Comparison of ENCODE assay signal across 21 mouse cellular contexts in the genomic region with DNA sequence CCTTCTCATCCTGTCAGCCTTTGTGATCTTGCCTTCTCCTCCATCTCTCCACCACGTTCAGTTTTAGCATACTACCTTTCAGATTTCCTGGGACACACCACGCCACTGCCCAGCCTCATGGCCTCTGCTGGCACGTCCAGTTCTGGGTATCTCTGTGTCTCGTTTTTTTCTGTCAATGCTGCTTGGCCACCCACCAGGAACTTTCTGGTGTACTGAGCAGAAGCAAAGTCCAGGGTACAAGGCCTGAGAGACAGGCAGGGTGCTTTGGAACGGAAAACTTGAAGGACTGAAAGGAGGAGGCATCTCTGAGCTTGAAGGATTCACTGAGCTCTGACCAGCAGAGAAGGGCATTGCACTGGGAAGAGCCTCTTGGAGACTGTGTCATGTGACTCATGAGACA. TPM values are rescaled to one million over a fixed set of nuclear protein-coding genes. Genes with fewer than 3 reads are reported as not detected.
DNase-seq lines count a peak whose midpoint lies in the region; ATAC-seq and TF ChIP-seq lines count a peak whose summit lies in the region.
"Had no signal": no experiment of that assay in that cellular context is flagged by ENCODE, and none has a peak within 500 bp of the region (broad histone marks: within the 10 kb centered on the region; RNA-seq: fewer than 3 reads in every experiment).

No protein-coding gene starts in this region.

- 50% methylated on average over 5 of the region's 5 CpGs for WGBS in kidney, adult 2 months
- WGBS in kidney, embryonic 15.5 days: 75% methylated on average over 5 of the region's 5 CpGs

- ATAC-seq in kidney, embryonic 15.5 days (replicated peaks; ENCODE audit: low FRiP score): no peak
- ATAC-seq: forebrain, embryonic 16.5 days; hindbrain, embryonic 16.5 days; inflammation-experienced regulatory T-cells, adult 6 months had no signal

- DNase-seq in cerebellum, adult 9-11 months: peak; percentile 40
- no peak for DNase-seq in cerebellum, postnatal 36 days
- peak; percentile 86 for DNase-seq in kidney, adult 2 months
- DNase-seq in kidney, postnatal 14 days: peak; percentile 33
- peak; percentile 69 to 74 for DNase-seq in kidney, postnatal 36 days
- DNase-seq in left cerebral cortex, postnatal 36 days (ENCODE audit: low spot score in 2 of 2): no peak
- DNase-seq: adrenal gland, adult 2 months; adrenal gland, postnatal 25 days; cerebellum, postnatal 25 days; gastrocnemius, adult 2 months; gastrocnemius, postnatal 25 days; heart, postnatal 4 days had no signal

- no peaks in the 10 kb centered on the region for H3K36me3 ChIP-seq in kidney, adult 2 months (ENCODE audit: control insufficient read depth, insufficient read depth, low read length)
- H3K36me3 ChIP-seq in kidney, embryonic 15.5 days: no peaks in the 10 kb centered on the region
- H3K36me3 ChIP-seq: embryonic facial prominence, embryonic 13.5 days; forebrain, embryonic 12.5 days; heart, embryonic 13.5 days; hindbrain, embryonic 12.5 days had no signal

- intact Hi-C loops in left cerebral cortex, postnatal 36 days (cut with DNase I): loop anchor here (2.0 kb wide), 1 partner anchor 95 kb away; no protein-coding TSS in a partner anchor

- no peak for TF ChIP-seq CTCF in kidney, adult 2 months (conservative IDR thresholded peaks at IDR 0.05; ENCODE audit: insufficient read depth, insufficient read length, low read depth, low read length)

- H3K4me1 ChIP-seq in kidney, adult 2 months (ENCODE audit: control insufficient read depth, insufficient read depth, low read length): peaks cover 17% of the 10 kb centered on the region
- H3K4me1 ChIP-seq in kidney, embryonic 15.5 days: peaks cover 7% of the 10 kb centered on the region

- H3K9ac ChIP-seq in kidney, embryonic 15.5 days: no peak overlapping the region
- H3K9ac ChIP-seq: embryonic facial prominence, embryonic 13.5 days; forebrain, embryonic 12.5 days; heart, embryonic 13.5 days; hindbrain, embryonic 12.5 days had no signal

- no peaks in the 10 kb centered on the region for H3K9me3 ChIP-seq in kidney, embryonic 15.5 days (replicated peaks)
- H3K9me3 ChIP-seq: embryonic facial prominence, embryonic 13.5 days; forebrain, embryonic 12.5 days; heart, embryonic 13.5 days; hindbrain, embryonic 12.5 days had no signal

- H3K27me3 ChIP-seq in kidney, adult 2 months (replicated peaks; ENCODE audit: control insufficient read depth, insufficient read depth, low read length): no peaks in the 10 kb centered on the region
- H3K27me3 ChIP-seq in kidney, embryonic 15.5 days: no peaks in the 10 kb centered on the region; the same call in 1 of the 2 replicates
- H3K27me3 ChIP-seq: embryonic facial prominence, embryonic 13.5 days; forebrain, embryonic 12.5 days; hindbrain, embryonic 12.5 days had no signal

- no peak for TF ChIP-seq POLR2A in kidney, adult 2 months (IDR thresholded peaks at IDR 0.05; ENCODE audit: low read depth, low read length)

- no peak overlapping the region for H3K4me2 ChIP-seq in kidney, embryonic 15.5 days
- H3K4me2 ChIP-seq: embryonic facial prominence, embryonic 13.5 days; forebrain, embryonic 12.5 days; heart, embryonic 13.5 days; hindbrain, embryonic 12.5 days had no signal

- H3K27ac ChIP-seq in kidney, adult 2 months (ENCODE audit: insufficient read depth, low read depth, low read length): peak overlapping the region; percentile 91
- H3K27ac ChIP-seq in kidney, embryonic 15.5 days: no peak overlapping the region
- H3K27ac ChIP-seq: embryonic facial prominence, embryonic 13.5 days; forebrain, embryonic 12.5 days; gastrocnemius, adult 2 months; heart, embryonic 13.5 days; hindbrain, embryonic 12.5 days had no signal

- no peak overlapping the region for H3K4me3 ChIP-seq in kidney, adult 2 months (ENCODE audit: insufficient read depth, low read depth, low read length)
- H3K4me3 ChIP-seq in kidney, embryonic 15.5 days (replicated peaks): no peak overlapping the region
- H3K4me3 ChIP-seq: embryonic facial prominence, embryonic 13.5 days; forebrain, embryonic 12.5 days; gastrocnemius, adult 2 months; heart, embryonic 13.5 days; hindbrain, embryonic 12.5 days had no signal

RNA-seq across cellular contexts. Expression of a gene that starts 25.1 kb away (rescaled TPM):
- 4.6 and 5.7 TPM in 2 replicates for polyA plus RNA-seq in kidney, adult 2 months (2012; rRNA removed)
- polyA plus RNA-seq in kidney, embryonic 15.5 days (2015; fragmentation: Nextera tagmentation; extraction: Ambion mirVana): 0.45 and 0.77 TPM in 2 replicates
- 10 to 100 TPM; 17.9 to 18.2 TPM for total RNA-seq in left cerebral cortex, postnatal 36 days (2021)
- total RNA-seq: granulocyte monocyte progenitor cell, adult 5-6 weeks had no signal
- polyA plus RNA-seq: inflammation-experienced regulatory T-cells, adult 6 months had no signal

Comparison
In these comparisons a context has a peak if more than half of its experiments do, and no peak if none do; other contexts are left out.
1. DNase-seq: peak in cerebellum, adult 9-11 months (single experiment), kidney, adult 2 months (single experiment), kidney, postnatal 14 days (single experiment) and kidney, postnatal 36 days (2 of 2); none in cerebellum, postnatal 36 days (0 of 2) and left cerebral cortex, postnatal 36 days (0 of 2).